Mouse (Mus musculus) kidney, postnatal 0 days (tissue): ENCODE results near the gene Ube2d1. TPM values are rescaled to one million over a fixed set of nuclear protein-coding genes. Genes with fewer than 3 reads are reported as not detected.

Source experiments
- ATAC-seq: fragments of 200-750 bp; cut with Nextera tagmentation; replicated peaks from 2 replicates; pipeline ENCODE4 v1.8.0; 2017; ENCODE audit warnings: low read depth, moderate number of reproducible peaks, moderate TSS enrichment, moderate library complexity; ENCODE audit not compliant: low FRiP score
- DNase-seq: peaks from one replicate; pipeline ENCODE4 v3.0.0-alpha.2; 2016; ENCODE audit warnings: low spot score
- H3K27ac ChIP-seq: fragments of 300-500 bp; sonication (generic); 2 replicates; pipeline ENCODE4 v1.5.1; 2014; ENCODE audit warnings: mild to moderate bottlenecking
- H3K27me3 ChIP-seq: fragments of 300-500 bp; sonication (generic); 2 replicates; pipeline ENCODE4 v1.6.1; 2014; ENCODE audit warnings: low read length, mixed read lengths; ENCODE audit not compliant: insufficient read depth
- H3K36me3 ChIP-seq: fragments of 300-500 bp; sonication (generic); 2 replicates; pipeline ENCODE4 v1.6.1; 2014; ENCODE audit warnings: low read length, mixed read lengths; ENCODE audit not compliant: insufficient read depth
- H3K4me1 ChIP-seq: fragments of 300-500 bp; sonication (generic); replicated peaks from 2 replicates; pipeline ENCODE4 v1.6.1; 2014; ENCODE audit warnings: antibody characterized with exemption, low read length, mixed read lengths; ENCODE audit not compliant: insufficient read depth
- H3K4me2 ChIP-seq: fragments of 300-500 bp; sonication (generic); 2 replicates; pipeline ENCODE4 v1.6.1; 2014; ENCODE audit warnings: mild to moderate bottlenecking, low read length, moderate library complexity, mixed read lengths
- H3K4me3 ChIP-seq: fragments of 300-500 bp; sonication (generic); replicated peaks from 2 replicates; pipeline ENCODE4 v1.5.1; 2014; ENCODE audit warnings: low read depth, low read length
- H3K9ac ChIP-seq: fragments of 300-500 bp; sonication (generic); 2 replicates; pipeline ENCODE4 v1.6.1; 2014; ENCODE audit warnings: low read depth, low read length
- H3K9me3 ChIP-seq: fragments of 300-500 bp; sonication (generic); replicated peaks from 2 replicates; pipeline ENCODE4 v1.6.1; 2016; ENCODE audit warnings: low read length, inconsistent platforms, mixed read lengths
- CTCF ChIP-seq: IDR thresholded peaks from 2 replicates; pipeline ENCODE4 v1.5.1; 2016; ENCODE audit warnings: antibody characterized with exemption, low read depth, mild to moderate bottlenecking, moderate library complexity
- WGBS: fragments of 180-500 bp; shearing (Covaris S2); extraction: QIAGEN DNeasy Blood & Tissue Kit; methylation state at CpG from one replicate; pipeline ENCODE4 v1.1.7; 2014; 5-methylcytosine and 5-hydroxymethylcytosine counted together
- polyA plus RNA-seq: library from polyadenylated mRNA; unstranded; fragments of >200 nt; fragmentation: Nextera tagmentation; extraction: Ambion mirVana; gene quantifications from 2 replicates; pipeline ENCODE4 v1.2.1, GENCODE M21; 2015

Gene Ube2d1
- polyA plus RNA-seq, 1 experiment from 2014 or later: 58.0 TPM

DNA sequence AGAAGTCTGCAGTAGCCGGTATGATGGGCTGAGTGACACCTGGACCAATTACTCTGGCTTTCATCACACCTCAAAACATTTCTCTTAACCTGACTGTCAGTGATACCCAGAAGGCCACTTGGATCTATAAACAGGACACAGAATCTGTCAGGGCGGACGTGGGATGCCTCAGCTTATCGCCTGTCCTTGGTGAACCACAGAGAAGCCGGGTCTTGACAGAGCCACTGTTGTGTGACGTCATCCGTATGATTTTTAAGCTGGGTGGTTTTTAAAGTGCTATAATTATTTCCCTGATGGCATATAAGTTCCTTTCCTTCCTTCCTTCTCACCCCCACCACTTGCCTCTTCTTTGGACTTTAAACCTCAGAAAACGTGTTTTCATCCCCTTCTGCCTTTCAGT, 26.5 kb downstream of the Ube2d1 start:
- Histone ChIP-seq H3K36me3 (0 out of 2 replicates have a peak, but pooled peaks cover 10% of the 10 kb centered on the region), H3K4me3 (no peak overlapping the region), H3K4me1 (peaks cover 11% of the 10 kb centered on the region), H3K27ac (no peak overlapping the region), H3K9me3 (no peaks in the 10 kb centered on the region), H3K9ac (no peak overlapping the region), H3K4me2 (no peak overlapping the region), H3K27me3 (no peaks in the 10 kb centered on the region)
- no peak for ATAC-seq
- TF ChIP-seq CTCF: no peak
- WGBS: 58% methylated on average over 8 of the region's 8 CpGs
- no peak for DNase-seq

GRCm38 (mm10) chr10:71253147-71253546, 31.9 kb downstream of the Ube2d1 start:
- TF ChIP-seq CTCF: no peak
- no peak for ATAC-seq
- H3K27ac ChIP-seq: no peak overlapping the region
- no peak overlapping the region for H3K4me3 ChIP-seq
- H3K36me3 ChIP-seq: 0 out of 2 replicates have a peak, but pooled peaks cover 10% of the 10 kb centered on the region
- 29% methylated on average over 4 of the region's 4 CpGs for WGBS
- no peaks in the 10 kb centered on the region for H3K27me3 ChIP-seq
- no peak overlapping the region for H3K4me2 ChIP-seq
- no peak for DNase-seq
- no peaks in the 10 kb centered on the region for H3K9me3 ChIP-seq
- H3K9ac ChIP-seq: no peak overlapping the region
- no peaks in the 10 kb centered on the region for H3K4me1 ChIP-seq

DNA sequence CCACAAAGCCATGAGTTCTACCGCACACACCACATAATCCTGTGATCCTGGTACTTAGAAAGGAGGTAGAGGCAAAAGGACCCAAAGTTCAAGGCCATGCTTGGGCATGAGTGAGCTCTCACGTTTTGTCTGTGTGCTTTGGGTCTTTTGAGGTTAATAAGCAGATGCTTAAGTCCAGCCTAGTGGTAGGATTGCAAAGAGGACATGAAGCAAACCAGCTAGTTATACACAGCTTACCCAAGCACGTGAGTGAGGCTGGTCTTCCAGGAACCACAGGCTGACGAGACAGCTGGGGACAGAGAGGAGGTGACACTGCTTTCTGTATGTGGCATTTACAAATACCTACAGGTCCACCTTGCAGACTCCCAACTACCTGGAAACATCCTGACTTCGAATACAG, 32.6 kb downstream of the Ube2d1 start:
- Histone ChIP-seq H3K4me1 (no peaks in the 10 kb centered on the region), H3K4me3 (no peak overlapping the region), H3K27ac (no peak overlapping the region), H3K36me3 (0 out of 2 replicates have a peak, but pooled peaks cover 10% of the 10 kb centered on the region), H3K27me3 (no peaks in the 10 kb centered on the region), H3K4me2 (no peak overlapping the region), H3K9ac (no peak overlapping the region), H3K9me3 (no peaks in the 10 kb centered on the region)
- ATAC-seq (no peak), DNase-seq (no peak)
- no peak for TF ChIP-seq CTCF
- WGBS: 75% methylated on average over 5 of the region's 5 CpGs

- DNase-seq (no peak), ATAC-seq (no peak)
- 0 out of 2 replicates have a peak, but pooled peaks cover 10% of the 10 kb centered on the region for H3K36me3 ChIP-seq
- no peak overlapping the region for H3K27ac ChIP-seq
- WGBS: 41% methylated on average over 5 of the region's 5 CpGs
- no peaks in the 10 kb centered on the region for H3K4me1 ChIP-seq
- TF ChIP-seq CTCF: no peak
- no peak overlapping the region for H3K4me2 ChIP-seq
- H3K27me3 ChIP-seq: no peaks in the 10 kb centered on the region
- no peaks in the 10 kb centered on the region for H3K9me3 ChIP-seq
- H3K4me3 ChIP-seq: no peak overlapping the region
- H3K9ac ChIP-seq: no peak overlapping the region
These were observed 33.2 kb downstream of the Ube2d1 start for GRCm38 (mm10) chr10:71251846-71252245.

- no peak for TF ChIP-seq CTCF
- H3K27ac ChIP-seq: no peak overlapping the region
- H3K4me2 ChIP-seq: no peak overlapping the region
- 0 out of 2 replicates have a peak, but pooled peaks cover 10% of the 10 kb centered on the region for H3K36me3 ChIP-seq
- H3K27me3 ChIP-seq: no peaks in the 10 kb centered on the region
- no peak overlapping the region for H3K9ac ChIP-seq
- DNase-seq (no peak), ATAC-seq (no peak)
- no peaks in the 10 kb centered on the region for H3K9me3 ChIP-seq
- no peaks in the 10 kb centered on the region for H3K4me1 ChIP-seq
- 93% methylated on average over 5 of the region's 5 CpGs for WGBS
- H3K4me3 ChIP-seq: no peak overlapping the region
These were observed 33.8 kb downstream of the Ube2d1 start for GRCm38 (mm10) chr10:71251256-71251655.

- Histone ChIP-seq H3K27ac (no peak overlapping the region), H3K36me3 (0 out of 2 replicates have a peak, but pooled peaks cover 6% of the 10 kb centered on the region), H3K9me3 (no peaks in the 10 kb centered on the region), H3K27me3 (no peaks in the 10 kb centered on the region), H3K9ac (no peak overlapping the region), H3K4me1 (no peaks in the 10 kb centered on the region), H3K4me2 (no peak overlapping the region), H3K4me3 (no peak overlapping the region)
- no peak for ATAC-seq
- no peak for DNase-seq
- WGBS: 82% methylated on average over 17 of the region's 17 CpGs
- no peak for TF ChIP-seq CTCF
These were observed 34.6 kb downstream of the Ube2d1 start for GRCm38 (mm10) chr10:71250472-71250871.
